Mouse (Mus musculus): ENCODE data around the gene Klhdc7b.

DNA sequence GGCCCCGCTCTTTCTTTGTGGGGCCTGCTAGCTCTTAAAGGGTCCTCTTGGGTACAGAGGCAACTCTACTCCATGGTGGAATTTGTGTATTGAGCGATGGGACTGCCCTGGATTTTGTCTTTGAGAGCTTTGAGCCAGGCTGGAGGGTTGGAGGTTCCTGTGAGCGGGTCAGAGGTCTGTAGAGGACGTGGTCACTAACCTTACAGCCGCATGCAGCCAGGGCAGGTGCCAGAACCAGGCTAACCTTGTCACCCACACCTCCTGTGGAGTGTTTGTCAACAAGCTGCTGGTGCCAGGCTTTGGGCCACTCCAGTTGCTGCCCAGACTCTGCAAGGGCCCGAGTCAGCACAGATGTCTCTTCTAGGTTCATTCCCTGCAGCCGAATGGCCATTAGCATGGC lies 8.7 kb upstream of the Klhdc7b start:
- no peak for TF ChIP-seq CTCF (IDR thresholded peaks at IDR 0.05; ENCODE audit: low read depth, low read length)
- TF ChIP-seq TAL1 (conservative IDR thresholded peaks at IDR 0.05; ENCODE audit: low read depth, low read length), result no peak

All from G1E (cell line).